14 mouse cellular contexts compared by ENCODE assay signal in the genomic region with DNA sequence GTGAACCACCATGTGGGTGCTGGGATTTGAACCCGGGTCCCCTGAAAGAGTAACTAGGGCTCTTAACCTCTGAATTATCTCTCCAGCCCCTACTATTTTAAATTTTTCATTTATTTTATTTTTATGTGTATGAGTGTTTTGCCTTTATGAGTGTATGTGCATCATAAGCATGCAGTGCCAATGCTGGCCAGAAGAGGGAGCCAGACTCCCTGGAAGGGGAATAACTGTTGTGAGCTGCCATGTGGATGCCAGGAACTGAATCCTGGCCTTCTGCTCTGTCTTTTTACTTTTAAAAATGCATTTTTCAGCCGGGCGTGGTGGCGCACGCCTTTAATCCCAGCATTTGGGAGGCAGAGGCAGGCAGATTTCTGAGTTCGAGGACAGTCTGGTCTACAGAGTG. TPM values are rescaled to one million over a fixed set of nuclear protein-coding genes. Genes with fewer than 3 reads are reported as not detected.
DNase-seq lines count a peak whose midpoint lies in the region; ATAC-seq and TF ChIP-seq lines count a peak whose summit lies in the region.
"Had no signal": no experiment of that assay in that cellular context is flagged by ENCODE, and none has a peak within 500 bp of the region (broad histone marks: within the 10 kb centered on the region; RNA-seq: fewer than 3 reads in every experiment).

No protein-coding gene starts in this region.

- no peak for ATAC-seq in activated CD4-positive, CD25-positive, alpha-beta regulatory T cell, adult 4 months

- peak; percentile 26; the same call in 1 of the 2 replicates for TF ChIP-seq CTCF in kidney, adult 2 months (conservative IDR thresholded peaks at IDR 0.05; ENCODE audit: insufficient read depth, insufficient read length, low read depth, low read length)
- TF ChIP-seq CTCF in bone marrow, adult 2 months (IDR thresholded peaks at IDR 0.05; ENCODE audit: control insufficient read depth, insufficient read depth, low read length): peak; percentile 29; the same call in 1 of the 2 replicates

- H3K4me1 ChIP-seq in kidney, adult 2 months (ENCODE audit: control insufficient read depth, insufficient read depth, low read length): no peaks in the 10 kb centered on the region; the same call in 1 of the 2 replicates
- no peaks in the 10 kb centered on the region; the same call in 1 of the 2 replicates for H3K4me1 ChIP-seq in bone marrow, adult 2 months (ENCODE audit: control insufficient read depth, insufficient read depth, low read length)

- TF ChIP-seq POLR2A in kidney, adult 2 months (IDR thresholded peaks at IDR 0.05; ENCODE audit: low read depth, low read length): no peak
- TF ChIP-seq POLR2A in bone marrow, adult 2 months (IDR thresholded peaks at IDR 0.05; ENCODE audit: borderline replicate concordance, control insufficient read depth, low read depth, low read length): no peak

- H3K27me3 ChIP-seq in kidney, adult 2 months (replicated peaks; ENCODE audit: control insufficient read depth, insufficient read depth, low read length): no peaks in the 10 kb centered on the region
- H3K27me3 ChIP-seq: lung, embryonic 15.5 days; neural tube, embryonic 13.5 days had no signal

- H3K4me3 ChIP-seq in kidney, adult 2 months (ENCODE audit: insufficient read depth, low read depth, low read length): no peak overlapping the region
- H3K4me3 ChIP-seq in bone marrow, adult 2 months (replicated peaks; ENCODE audit: control insufficient read depth, low read depth, low read length): no peak overlapping the region
- H3K4me3 ChIP-seq: lung, embryonic 15.5 days; midbrain, embryonic 10.5 days; neural tube, embryonic 13.5 days had no signal

- H3K36me3 ChIP-seq in kidney, adult 2 months (ENCODE audit: control insufficient read depth, insufficient read depth, low read length): no peaks in the 10 kb centered on the region
- H3K36me3 ChIP-seq: lung, embryonic 15.5 days; midbrain, embryonic 10.5 days; neural tube, embryonic 13.5 days had no signal

- H3K27ac ChIP-seq in kidney, adult 2 months (ENCODE audit: insufficient read depth, low read depth, low read length): no peak overlapping the region
- H3K27ac ChIP-seq in bone marrow, adult 2 months (ENCODE audit: control insufficient read depth, insufficient read depth, low read depth, low read length, poor library complexity): no peak overlapping the region
- H3K27ac ChIP-seq: lung, embryonic 15.5 days; midbrain, embryonic 10.5 days; neural tube, embryonic 13.5 days had no signal

- DNase-seq in kidney, adult 2 months: no peak
- no peak for DNase-seq in kidney, adult 11 months
- DNase-seq in 416B (ENCODE audit: low read depth): peak; percentile 27
- peak; percentile 38 for DNase-seq in A20 (ENCODE audit: low read depth, low spot score)
- DNase-seq in T-cell, adult 2 months (ENCODE audit: low spot score): no peak
- DNase-seq: cerebellum, postnatal 36 days; layer of hippocampus, adult 9-11 months had no signal

- WGBS in kidney, adult 2 months: 95% methylated on average over 6 of the region's 6 CpGs
- WGBS in bone marrow, adult 2 months: 92% methylated on average over 6 of the region's 6 CpGs

RNA-seq across cellular contexts. Expression of gene Trim63, which starts 2.0 kb away (rescaled TPM):
- polyA plus RNA-seq in kidney, adult 2 months (2012; rRNA removed): 4.2 and 7.4 TPM in 2 replicates
- 1.1 TPM in 1 of 2 replicates, not detected in the other for polyA plus RNA-seq in bone marrow, adult 2 months (2011; ENCODE audit: insufficient read depth, insufficient read length, low replicate concordance, missing spikeins)
- not detected for polyA plus RNA-seq in activated CD4-positive, CD25-positive, alpha-beta regulatory T cell, adult 4 months (2017; shearing (Covaris generic))
- polyA plus RNA-seq: stomach, embryonic 14.5 days had no signal

RNA-seq across cellular contexts. Expression of gene Pdik1l, which starts 25.2 kb away (rescaled TPM):
- polyA plus RNA-seq in kidney, adult 2 months (2012; rRNA removed): 3.3 and 3.4 TPM in 2 replicates
- 4.9 and 5.2 TPM in 2 replicates for polyA plus RNA-seq in bone marrow, adult 2 months (2011; ENCODE audit: insufficient read depth, insufficient read length, low replicate concordance, missing spikeins)
- 10 to 100 TPM; 17.2 to 19.1 TPM for polyA plus RNA-seq in activated CD4-positive, CD25-positive, alpha-beta regulatory T cell, adult 4 months (2017; shearing (Covaris generic))

RNA-seq across cellular contexts. Expression of gene Slc30a2, which starts 30.1 kb away (rescaled TPM):
- polyA plus RNA-seq in kidney, adult 2 months (2012; rRNA removed): 32.3 and 33.3 TPM in 2 replicates
- 4.0 TPM in 1 of 2 replicates, not detected in the other for polyA plus RNA-seq in bone marrow, adult 2 months (2011; ENCODE audit: insufficient read depth, insufficient read length, low replicate concordance, missing spikeins)
- under 1 TPM; 0.24 to 0.85 TPM for polyA plus RNA-seq in activated CD4-positive, CD25-positive, alpha-beta regulatory T cell, adult 4 months (2017; shearing (Covaris generic))
- polyA plus RNA-seq: limb, embryonic 11.5 days; stomach, embryonic 14.5 days had no signal

RNA-seq across cellular contexts. Expression of gene Grrp1, which starts 59.0 kb away (rescaled TPM):
- 11.5 and 11.8 TPM in 2 replicates for polyA plus RNA-seq in kidney, adult 2 months (2012; rRNA removed)
- 5.2 and 7.5 TPM in 2 replicates for polyA plus RNA-seq in bone marrow, adult 2 months (2011; ENCODE audit: insufficient read depth, insufficient read length, low replicate concordance, missing spikeins)
- polyA plus RNA-seq in activated CD4-positive, CD25-positive, alpha-beta regulatory T cell, adult 4 months (2017; shearing (Covaris generic)): not detected

Comparison
In these comparisons a context has a peak if more than half of its experiments do, and no peak if none do; other contexts are left out.
1. DNase-seq: peak in 416B (single experiment) and A20 (single experiment); none in kidney, adult 2 months (single experiment), kidney, adult 11 months (single experiment) and T-cell, adult 2 months (single experiment).